Mouse (Mus musculus) testis, adult 2 months (tissue): ENCODE results near the gene Arid2. TPM values are rescaled to one million over a fixed set of nuclear protein-coding genes. Genes with fewer than 3 reads are reported as not detected.

ENCODE experiments used
- H3K27ac ChIP-seq: fragments of 200-500 bp; 2 replicates; pipeline ENCODE4 v1.5.1; 2012; ENCODE audit warnings: low read depth, low read length; ENCODE audit not compliant: control insufficient read depth, insufficient read depth
- H3K27me3 ChIP-seq: fragments of 200-500 bp; 2 replicates; pipeline ENCODE4 v1.6.1; 2012; ENCODE audit warnings: mild to moderate bottlenecking, low read length, moderate library complexity; ENCODE audit not compliant: control insufficient read depth, insufficient read depth
- H3K36me3 ChIP-seq: fragments of 200-500 bp; 2 replicates; pipeline ENCODE4 v1.6.1; 2012; ENCODE audit warnings: mild to moderate bottlenecking, low read length; ENCODE audit not compliant: control insufficient read depth, insufficient read depth
- H3K4me1 ChIP-seq: fragments of 200-500 bp; 2 replicates; pipeline ENCODE4 v1.6.1; 2012; ENCODE audit warnings: low read length; ENCODE audit not compliant: control insufficient read depth, insufficient read depth
- H3K4me3 ChIP-seq: fragments of 200-500 bp; 2 replicates; pipeline ENCODE4 v1.5.1; 2012; ENCODE audit warnings: low read depth, mild to moderate bottlenecking, low read length, moderate library complexity, mixed read lengths; ENCODE audit not compliant: control insufficient read depth
- CTCF ChIP-seq: fragments of 200-500 bp; IDR thresholded peaks from 2 replicates; pipeline ENCODE4 v1.5.1; 2012; ENCODE audit warnings: low read depth, mild to moderate bottlenecking, inconsistent platforms, low read length, moderate library complexity; ENCODE audit not compliant: control insufficient read depth, insufficient read depth, insufficient replicate concordance
- POLR2A ChIP-seq: fragments of 200-500 bp; IDR thresholded peaks from 2 replicates; pipeline ENCODE4 v1.6.1; 2012; ENCODE audit warnings: low read depth, mild to moderate bottlenecking, inconsistent platforms, low read length, moderate library complexity; ENCODE audit not compliant: control insufficient read depth
- polyA plus RNA-seq: library from polyadenylated mRNA; depleted of rRNA; stranded (reverse); fragments of >200 nt; gene quantifications from 2 replicates; pipeline ENCODE4 v1.2.3, GENCODE M21; 2012

Arid2 gene
- polyA plus RNA-seq, 1 experiment = 83.6 TPM

GRCm38 (mm10) chr15:96395071-96395470, 107.8 kb downstream of the Arid2 start:
- Histone ChIP-seq H3K27me3 (no peaks in the 10 kb centered on the region), H3K27ac (no peak overlapping the region), H3K4me3 (no peak overlapping the region), H3K36me3 (no peaks in the 10 kb centered on the region; the same call in 1 of the 2 replicates), H3K4me1 (no peaks in the 10 kb centered on the region)
- TF ChIP-seq POLR2A = no peak
- no peak for TF ChIP-seq CTCF

GRCm38 (mm10) chr15:96396641-96397344, 109.5 kb downstream of the Arid2 start:
- Histone ChIP-seq H3K4me1 (no peaks in the 10 kb centered on the region), H3K27me3 (no peaks in the 10 kb centered on the region), H3K36me3 (no peaks in the 10 kb centered on the region), H3K4me3 (no peak overlapping the region), H3K27ac (no peak overlapping the region)
- TF ChIP-seq CTCF (no peak), POLR2A (no peak)

- Histone ChIP-seq H3K4me1 (no peaks in the 10 kb centered on the region), H3K4me3 (no peak overlapping the region), H3K27ac (no peak overlapping the region), H3K27me3 (no peaks in the 10 kb centered on the region), H3K36me3 (no peaks in the 10 kb centered on the region)
- TF ChIP-seq CTCF (no peak), POLR2A (no peak)
These were observed 111.0 kb downstream of the Arid2 start for GRCm38 (mm10) chr15:96398333-96398732.

GRCm38 (mm10) chr15:96405548-96405947, 118.2 kb downstream of the Arid2 start:
- TF ChIP-seq CTCF = no peak
- TF ChIP-seq POLR2A = no peak
- Histone ChIP-seq H3K27me3 (no peaks in the 10 kb centered on the region), H3K4me3 (no peak overlapping the region), H3K36me3 (no peaks in the 10 kb centered on the region), H3K4me1 (no peaks in the 10 kb centered on the region), H3K27ac (no peak overlapping the region)

- Histone ChIP-seq H3K27ac (no peak overlapping the region), H3K4me3 (no peak overlapping the region), H3K4me1 (no peaks in the 10 kb centered on the region), H3K27me3 (no peaks in the 10 kb centered on the region), H3K36me3 (no peaks in the 10 kb centered on the region)
- TF ChIP-seq CTCF (no peak), POLR2A (no peak)
These were observed 118.9 kb downstream of the Arid2 start for GRCm38 (mm10) chr15:96406253-96406652.

GRCm38 (mm10) chr15:96407151-96407550, 119.8 kb downstream of the Arid2 start:
- no peaks in the 10 kb centered on the region for H3K27me3 ChIP-seq
- H3K27ac ChIP-seq = no peak overlapping the region
- TF ChIP-seq POLR2A (no peak), CTCF (no peak)
- no peak overlapping the region for H3K4me3 ChIP-seq
- no peaks in the 10 kb centered on the region for H3K36me3 ChIP-seq
- H3K4me1 ChIP-seq = no peaks in the 10 kb centered on the region

- no peak overlapping the region for H3K27ac ChIP-seq
- H3K36me3 ChIP-seq = no peaks in the 10 kb centered on the region
- H3K4me1 ChIP-seq = no peaks in the 10 kb centered on the region
- no peak overlapping the region for H3K4me3 ChIP-seq
- TF ChIP-seq POLR2A = no peak
- no peak for TF ChIP-seq CTCF
- H3K27me3 ChIP-seq = no peaks in the 10 kb centered on the region
These were observed 121.4 kb downstream of the Arid2 start for GRCm38 (mm10) chr15:96408717-96409121.

GRCm38 (mm10) chr15:96418161-96418560, 130.8 kb downstream of the Arid2 start:
- H3K36me3 ChIP-seq = no peaks in the 10 kb centered on the region
- H3K27me3 ChIP-seq = no peaks in the 10 kb centered on the region
- no peak overlapping the region for H3K4me3 ChIP-seq
- no peak overlapping the region for H3K27ac ChIP-seq
- TF ChIP-seq POLR2A = no peak
- no peak for TF ChIP-seq CTCF
- no peaks in the 10 kb centered on the region for H3K4me1 ChIP-seq
